Mouse (Mus musculus): ENCODE results near the gene Cntd1. TPM values are rescaled to one million over a fixed set of nuclear protein-coding genes. Genes with fewer than 3 reads are reported as not detected.
"Not testable (repeated sequence)": the region's sequence is repeated elsewhere in the genome, so short reads cannot be mapped to it uniquely, and the experiment has no call there.

Cntd1 gene
- total RNA-seq, 1 experiment from 2014 or later, result 0.44 TPM

- no peak for DNase-seq
Observed at GRCm38 (mm10) chr11:101283805-101284204, 5.0 kb downstream of the Cntd1 start.

- DNase-seq, result peak; percentile 64
Observed at GRCm38 (mm10) chr11:101287306-101287705, 8.5 kb downstream of the Cntd1 start.

DNA sequence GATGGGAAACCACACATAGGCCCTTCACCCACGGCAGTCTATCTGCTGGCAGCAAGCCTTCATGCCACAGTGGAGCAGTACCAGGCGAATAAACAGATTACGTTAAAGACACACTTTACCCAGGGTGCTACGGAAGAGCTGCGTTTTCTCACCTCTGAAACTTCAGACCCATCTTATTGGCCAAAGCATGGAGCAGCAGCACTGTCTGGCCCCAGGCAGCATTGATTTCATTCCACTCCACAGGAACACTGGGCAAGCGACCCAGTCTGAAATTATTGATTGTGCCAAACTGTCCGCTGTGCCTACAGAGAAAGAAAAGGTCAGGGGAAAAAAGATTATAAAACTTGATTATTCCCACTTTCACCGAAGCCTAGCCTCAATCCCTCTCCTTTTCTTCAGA, 12.4 kb downstream of the Cntd1 start:
- no peak for DNase-seq

DNA sequence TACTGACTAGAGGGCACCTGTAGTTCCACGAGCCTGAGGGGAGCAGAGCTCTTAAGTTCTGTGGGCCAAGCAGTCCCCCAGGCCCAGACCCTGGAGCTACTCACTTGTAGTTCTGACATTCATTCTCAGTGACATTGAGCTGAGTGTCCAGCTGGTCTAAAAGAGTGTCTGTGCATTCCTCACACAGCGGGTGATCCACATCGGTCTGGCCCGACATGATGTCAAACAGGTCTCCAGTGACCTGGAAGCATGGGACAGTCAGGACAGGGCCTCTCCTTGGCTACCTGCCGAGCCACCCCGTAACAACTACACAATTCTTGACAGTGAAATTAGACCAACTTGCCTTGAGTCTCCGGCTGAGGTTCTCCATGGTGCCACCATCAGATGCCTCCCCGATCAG, 16.4 kb downstream of the Cntd1 start:
- DNase-seq, result no peak

- no peak for DNase-seq
Observed at GRCm38 (mm10) chr11:101300881-101301280, 22.1 kb downstream of the Cntd1 start.

DNA sequence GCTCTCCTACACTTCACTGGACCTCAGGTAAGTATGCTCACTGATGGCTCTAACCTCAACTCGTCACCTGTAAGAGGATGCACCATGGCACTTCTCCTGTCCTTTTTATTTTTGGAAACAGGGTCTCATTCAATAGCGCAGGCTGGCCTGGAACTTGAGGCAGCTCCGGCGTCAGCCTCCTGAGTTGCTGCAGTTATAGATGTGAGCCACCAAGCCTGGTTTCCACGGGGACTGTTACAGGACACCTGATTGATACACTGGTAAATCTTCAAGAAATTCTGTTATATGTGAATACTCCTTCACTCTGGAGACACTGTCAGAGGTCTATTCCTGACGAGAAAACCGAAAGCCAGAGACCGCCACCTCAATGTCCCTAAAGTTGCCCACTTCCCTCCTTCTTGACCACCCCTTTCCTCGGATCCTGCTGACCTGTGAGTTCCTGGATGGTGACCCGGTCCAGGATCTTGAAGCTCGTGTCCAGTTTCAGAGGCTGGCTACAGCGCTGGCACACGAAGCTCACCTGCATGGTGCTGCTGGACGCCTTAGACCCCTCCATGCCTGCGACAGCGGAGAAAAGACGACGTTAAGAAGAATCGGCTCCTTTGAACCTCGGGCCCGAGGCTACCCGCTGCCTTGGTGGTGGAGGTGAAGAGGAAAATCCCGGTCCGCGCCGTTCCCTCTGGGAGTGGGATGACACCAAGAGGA, 22.6 kb downstream of the Cntd1 start:
- no peak for DNase-seq

DNA sequence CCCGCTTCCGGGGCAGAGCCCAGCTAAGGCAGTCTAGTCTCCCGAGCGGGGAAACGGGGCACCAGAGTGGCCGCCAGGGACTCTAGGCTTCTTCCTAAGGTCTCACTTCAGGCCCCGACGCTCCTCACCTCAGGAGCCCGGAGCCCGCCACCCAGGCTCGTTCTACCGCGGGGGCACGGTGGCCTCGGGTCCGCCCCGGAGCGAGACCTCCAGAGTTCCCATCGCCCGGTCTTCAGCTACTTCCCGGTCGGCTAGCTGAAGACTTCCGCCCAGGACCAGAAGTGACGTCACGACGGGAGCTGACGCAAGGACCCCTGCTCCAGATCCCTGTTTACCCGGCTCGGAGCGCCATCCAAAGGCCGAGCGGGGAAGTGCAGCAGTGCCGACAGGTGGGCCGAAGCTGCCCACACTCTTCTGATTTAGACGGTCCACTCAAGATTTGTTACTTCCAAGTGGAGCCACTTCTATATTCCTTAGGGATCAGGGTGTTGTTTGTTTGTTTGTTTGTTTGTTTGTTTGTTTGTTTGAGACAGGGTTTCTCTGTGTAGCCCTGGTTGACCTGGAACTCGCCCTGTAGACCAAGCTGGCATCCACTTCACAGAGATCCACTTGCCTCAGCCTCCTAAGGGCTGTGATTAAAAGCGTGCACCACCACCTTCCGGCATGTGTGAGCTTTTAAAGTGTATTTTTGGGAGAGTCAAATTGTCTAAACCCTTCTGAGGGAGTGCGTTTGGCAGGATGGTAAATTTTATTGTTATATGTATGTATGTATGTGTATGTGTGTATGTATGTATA, 23.4 kb downstream of the Cntd1 start, which contains the start of gene Becn1:
TSS of gene Becn1 (minus strand) at position 283 of the 795 bp plus-strand sequence.
- DNase-seq, result peak; percentile 99

DNA sequence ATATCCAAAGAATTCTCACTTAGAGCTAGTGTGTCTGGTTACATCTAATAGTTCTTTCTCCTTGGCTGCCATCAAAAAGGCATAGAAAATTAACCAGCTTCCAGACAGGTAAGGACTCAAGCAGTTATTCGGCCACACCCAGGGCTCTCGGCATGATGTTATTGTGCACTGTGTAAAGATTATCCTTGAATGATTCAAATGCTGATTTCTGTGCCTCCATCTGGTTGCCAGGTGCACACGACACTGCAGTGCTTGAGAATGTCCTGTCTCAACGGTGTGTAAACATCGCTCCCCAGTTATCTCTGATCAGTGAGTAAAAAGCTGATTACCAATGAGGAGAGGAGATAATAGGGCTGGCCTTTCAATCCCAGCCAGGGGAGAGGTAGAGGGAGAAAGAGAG, 28.9 kb downstream of the Cntd1 start:
- no peak for DNase-seq

GRCm38 (mm10) chr11:101311083-101311482, 32.3 kb downstream of the Cntd1 start:
- DNase-seq, result no peak

DNA sequence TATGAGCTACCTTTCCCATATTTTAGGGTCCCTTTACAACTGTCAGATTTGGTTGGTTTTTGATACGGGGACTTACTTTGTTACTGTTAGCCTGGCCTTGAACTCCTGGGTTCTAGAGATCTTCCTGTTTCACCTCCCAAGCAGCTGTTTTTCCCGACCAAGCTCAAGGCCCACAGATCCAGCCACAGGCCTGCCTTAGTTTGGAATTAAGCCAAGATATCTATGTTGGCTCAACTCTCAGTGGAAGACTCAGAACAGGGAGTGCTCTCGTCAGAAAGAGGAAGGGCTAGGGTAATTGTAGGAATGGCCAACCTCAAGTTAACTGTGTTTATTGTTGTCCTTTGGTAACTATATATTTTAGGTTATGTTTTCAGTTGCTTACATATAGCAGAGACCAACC, 33.3 kb downstream of the Cntd1 start:
- no peak for DNase-seq

DNA sequence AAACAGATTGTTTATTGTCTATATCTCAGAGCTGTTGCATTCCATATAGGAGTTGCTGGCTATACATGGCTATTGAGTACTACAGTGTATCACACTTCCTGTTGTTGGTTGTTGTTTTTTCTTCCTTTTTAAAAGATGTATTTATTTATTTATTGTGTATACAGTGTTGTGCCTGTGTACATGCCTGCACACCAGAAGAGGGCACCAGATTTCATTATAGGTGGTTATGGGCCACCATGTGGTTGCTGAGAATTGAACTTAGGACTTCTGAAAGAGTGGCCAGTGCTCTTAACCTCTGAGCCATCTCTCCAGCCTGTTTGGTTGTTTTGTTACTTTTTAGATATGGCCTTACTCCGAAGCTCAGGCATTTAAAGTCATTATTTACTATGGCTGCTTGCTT, 35.8 kb downstream of the Cntd1 start:
- DNase-seq, result no peak

DNA sequence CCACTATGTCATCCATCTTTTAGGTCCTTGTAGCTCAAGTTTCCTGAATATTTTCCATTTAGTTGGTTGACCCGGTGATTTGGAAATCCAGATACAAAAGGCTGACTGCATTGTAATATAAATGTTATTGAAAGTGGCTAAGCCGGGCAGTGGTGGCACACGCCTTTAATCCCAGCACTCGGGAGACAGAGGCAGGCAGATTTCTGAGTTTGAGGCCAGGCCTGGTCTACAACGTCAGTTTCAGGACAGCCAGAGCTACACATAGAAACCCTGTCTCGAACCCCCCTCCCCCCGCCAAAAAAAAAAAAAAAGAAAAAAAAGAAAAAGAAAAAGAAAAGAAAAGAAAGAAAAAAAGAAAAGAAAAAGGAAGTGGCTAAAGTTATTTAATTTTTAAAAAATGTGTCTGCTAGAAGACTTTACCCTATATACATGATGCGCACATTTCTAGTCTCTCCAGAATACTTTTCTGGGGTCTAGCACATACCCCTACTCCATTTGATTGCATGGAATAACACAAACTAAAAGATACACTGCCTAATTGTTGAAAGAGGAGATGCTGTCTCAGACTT, 36.4 kb downstream of the Cntd1 start:
- no peak for DNase-seq

DNA sequence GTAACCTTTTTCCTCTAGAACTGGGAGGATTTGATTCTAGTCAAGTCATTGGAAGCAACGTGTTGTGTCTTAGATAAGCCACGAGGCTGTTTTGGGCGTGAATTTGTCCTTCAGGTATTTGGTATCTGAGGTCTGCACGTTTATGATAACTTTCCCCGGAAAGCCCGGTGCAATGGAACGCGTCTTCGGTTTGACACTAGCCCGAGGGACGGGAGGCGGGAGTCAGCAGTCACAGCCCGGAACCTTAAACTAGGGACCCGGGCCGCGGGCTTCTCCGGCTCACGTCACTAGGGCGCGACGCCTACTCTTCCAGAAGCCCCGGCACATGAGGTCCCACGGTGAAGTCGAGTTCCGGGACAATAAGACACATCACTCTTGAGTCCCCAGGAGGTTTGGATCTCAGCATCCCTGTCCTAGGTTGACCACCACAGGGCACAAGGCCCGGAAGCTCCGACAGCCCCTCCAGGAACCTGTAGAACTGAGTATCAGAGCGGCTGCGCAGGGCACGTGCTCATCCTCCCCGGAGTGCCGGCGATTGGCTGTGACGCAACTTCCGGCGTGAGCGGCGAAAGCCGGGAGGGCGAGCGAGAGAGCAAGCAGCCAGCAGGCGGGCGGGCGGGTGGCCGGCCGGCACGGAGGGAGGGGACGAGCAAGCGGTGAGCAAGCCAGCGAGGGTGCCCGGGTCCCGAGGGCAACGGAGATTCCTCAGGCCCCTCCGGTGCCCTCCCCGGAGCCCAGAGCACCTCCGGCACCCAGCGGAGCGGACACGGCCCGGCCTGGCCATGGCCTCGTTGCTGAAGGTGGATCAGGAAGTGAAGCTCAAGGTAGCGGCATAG, 37.1 kb downstream of the Cntd1 start, which contains the start of gene Psme3:
TSS of gene Psme3 (plus strand) at position 549 of the 836 bp plus-strand sequence.
- DNase-seq, result peak; percentile 96

DNA sequence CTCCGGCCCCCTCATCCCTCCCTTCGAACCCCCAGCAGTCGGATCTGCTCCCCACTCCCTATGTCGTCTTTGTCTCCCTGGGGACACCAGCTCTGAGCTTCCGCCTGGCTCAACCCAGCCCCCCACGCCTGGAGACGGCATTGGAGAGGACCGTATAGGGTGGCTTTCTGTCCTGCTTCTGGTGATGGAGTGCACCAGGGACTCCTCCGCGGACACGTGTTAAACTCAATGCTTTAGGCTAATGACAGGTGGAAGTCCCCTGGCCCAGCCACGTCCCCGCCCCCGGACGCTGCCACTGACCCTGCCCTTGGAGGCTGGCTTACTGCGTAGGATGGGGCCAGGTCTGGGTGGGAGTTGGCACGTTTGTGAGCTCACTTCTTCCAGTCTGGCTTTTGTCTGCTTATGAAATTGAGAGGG, 37.7 kb downstream of the Cntd1 start:
- peak; percentile 74 for DNase-seq

DNA sequence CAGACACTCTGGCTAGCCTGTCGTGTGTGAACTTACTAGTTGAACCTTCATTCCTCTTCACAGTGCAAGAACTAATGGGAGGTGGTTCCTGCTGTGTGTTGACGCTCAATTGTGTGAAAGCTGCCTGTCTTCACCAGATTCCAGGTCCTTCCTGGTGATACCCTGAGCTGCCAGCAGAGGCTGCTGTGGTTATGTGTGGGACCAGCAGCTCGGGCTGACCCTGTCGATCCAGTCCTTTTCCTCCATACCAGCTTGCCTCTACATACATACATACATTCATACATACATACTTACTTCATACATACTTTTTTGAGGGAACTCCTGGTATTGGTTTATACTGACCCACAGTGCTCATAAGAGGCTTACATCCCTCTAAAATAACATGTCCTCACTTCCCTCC, 44.8 kb downstream of the Cntd1 start:
- DNase-seq, result peak; percentile 85

DNA sequence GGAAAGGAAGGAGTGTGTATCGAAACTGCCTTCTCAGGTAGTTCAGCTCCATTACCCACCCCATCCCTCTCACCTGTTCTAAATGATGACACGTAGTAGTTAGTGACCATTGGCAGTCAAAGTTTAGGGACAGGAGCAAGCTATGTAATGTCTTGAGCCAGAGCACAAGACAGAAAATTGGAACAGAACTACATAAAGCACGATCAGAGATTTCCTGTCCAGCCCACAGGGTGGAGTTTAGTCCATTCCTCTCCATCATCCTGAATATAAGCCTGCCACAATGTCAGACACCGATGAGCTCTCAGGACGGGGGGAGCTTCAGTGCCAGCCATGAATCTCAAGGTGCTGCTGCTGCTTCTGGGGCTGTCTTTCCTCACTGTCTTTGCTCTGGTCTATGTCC, 46.0 kb downstream of the Cntd1 start, which contains the start of gene Aoc2:
TSS of gene Aoc2 (plus strand) at position 301 of the 400 bp plus-strand sequence.
- DNase-seq, result no peak

GRCm38 (mm10) chr11:101325201-101325600, 46.4 kb downstream of the Cntd1 start:
- DNase-seq, result not testable (repeated sequence)

DNA sequence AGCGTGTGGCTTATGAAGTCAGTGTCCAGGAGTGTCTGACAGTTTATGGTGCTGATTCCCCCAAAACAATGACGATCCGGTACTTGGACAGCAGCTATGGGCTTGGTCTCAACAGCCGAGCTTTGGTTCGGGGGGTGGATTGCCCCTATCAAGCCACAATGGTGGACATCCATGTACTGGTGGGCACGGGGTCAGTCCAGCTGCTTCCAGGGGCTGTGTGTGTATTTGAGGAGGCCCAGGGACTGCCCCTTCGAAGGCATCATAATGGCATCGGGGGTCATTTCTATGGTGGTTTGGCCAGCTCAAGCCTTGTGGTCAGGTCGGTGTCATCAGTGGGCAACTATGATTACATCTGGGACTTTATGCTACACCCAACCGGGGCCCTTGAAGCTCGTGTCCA, 47.3 kb downstream of the Cntd1 start:
- DNase-seq, result no peak

DNA sequence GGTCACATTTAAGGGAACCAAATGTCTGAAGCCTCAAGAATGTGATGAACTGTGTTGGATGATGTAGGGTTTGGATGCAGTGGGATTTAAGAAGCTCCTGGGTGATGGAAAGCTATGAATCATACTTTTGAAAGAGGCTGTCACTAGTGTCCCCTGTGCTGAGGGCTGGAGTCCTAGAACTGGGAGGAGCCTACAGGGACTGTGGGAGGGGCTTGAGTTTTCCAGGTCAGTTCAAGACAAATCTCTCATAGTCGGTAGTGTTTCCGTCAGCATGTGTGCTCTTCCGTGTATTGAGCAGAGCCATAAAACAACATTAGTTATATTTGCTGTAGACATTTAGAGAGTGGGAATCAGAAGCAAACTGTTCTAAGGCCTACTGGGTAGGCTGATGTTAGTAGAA, 48.5 kb downstream of the Cntd1 start:
- peak; percentile 35 for DNase-seq

- DNase-seq, result peak; percentile 83
Observed at GRCm38 (mm10) chr11:101328941-101329635, 50.3 kb downstream of the Cntd1 start.

DNA sequence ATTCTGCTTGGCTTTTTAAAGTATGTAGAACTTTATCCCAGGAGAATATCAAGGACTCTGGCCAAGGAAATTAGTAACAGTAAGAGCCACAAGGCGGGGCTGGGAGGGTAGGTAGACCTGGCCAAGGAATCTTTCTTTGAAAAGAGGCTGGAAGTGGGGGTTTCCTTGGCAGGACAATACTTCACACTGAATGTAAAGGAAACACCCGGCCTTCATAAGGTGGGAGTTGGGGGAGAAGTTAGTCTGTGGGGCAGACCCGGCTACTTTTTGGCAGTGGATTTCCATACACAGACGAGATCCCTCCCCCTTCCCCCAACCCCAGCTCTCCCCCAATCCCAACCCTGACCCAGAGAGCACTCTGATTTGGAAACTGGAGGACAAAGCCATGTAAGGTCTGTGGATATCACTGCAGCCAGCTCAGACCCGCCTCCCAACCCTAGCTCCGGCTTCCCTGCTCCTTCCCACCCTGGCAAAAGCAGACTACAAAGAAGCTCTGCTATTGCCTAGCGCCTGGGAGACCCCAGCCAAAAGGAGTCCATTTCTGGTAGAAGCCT, 51.6 kb downstream of the Cntd1 start, which contains the start of gene Aoc3:
TSS of gene Aoc3 (plus strand) at position 235 of the 554 bp plus-strand sequence.
- DNase-seq, result peak; percentile 66
